Mouse (Mus musculus) layer of hippocampus, adult 8-10 months (tissue): Measurements from ENCODE around the gene Golt1a. TPM values are rescaled to one million over a fixed set of nuclear protein-coding genes. Genes with fewer than 3 reads are reported as not detected.

Experiments used
- DNase-seq, 2 experiments: peaks; one replicate each; pipeline ENCODE4 v3.0.0; 2022; ENCODE audit warnings: low spot score in 2 of 2
- total RNA-seq, 4 experiments: library from RNA; stranded (reverse); gene quantifications; 2 replicates each; pipeline ENCODE4 v1.2.4; 2022

The Golt1a gene
- total RNA-seq, result not detected

GRCm38 (mm10) chr1:133309652-133310267 lies at the start of gene Golt1a:
Golt1a (plus strand) TSS chr1:133309800.
- no peak for DNase-seq

GRCm38 (mm10) chr1:133262628-133263027 lies 47.0 kb upstream of the Golt1a start:
- DNase-seq, result no peak

GRCm38 (mm10) chr1:133263134-133263533 lies 46.5 kb upstream of the Golt1a start:
- no peak for DNase-seq

GRCm38 (mm10) chr1:133264367-133264766 lies 45.2 kb upstream of the Golt1a start:
- DNase-seq, result no peak

GRCm38 (mm10) chr1:133265114-133265766 lies 44.4 kb upstream of the Golt1a start:
- no peak for DNase-seq

GRCm38 (mm10) chr1:133267094-133267493 lies 42.5 kb upstream of the Golt1a start:
- no peak for DNase-seq

GRCm38 (mm10) chr1:133267813-133268492 lies 41.6 kb upstream of the Golt1a start:
- DNase-seq, result peak; percentile 36 to 41

GRCm38 (mm10) chr1:133268503-133268902 lies 41.1 kb upstream of the Golt1a start:
- no peak for DNase-seq

- no peak for DNase-seq
These were observed 39.3 kb upstream of the Golt1a start for GRCm38 (mm10) chr1:133270336-133270735.

- no peak for DNase-seq
These were observed 35.4 kb upstream of the Golt1a start for GRCm38 (mm10) chr1:133274163-133274562.

GRCm38 (mm10) chr1:133276983-133277382 lies 32.6 kb upstream of the Golt1a start:
- no peak for DNase-seq

GRCm38 (mm10) chr1:133278539-133278938 lies 31.1 kb upstream of the Golt1a start:
- DNase-seq, result no peak

- no peak for DNase-seq
These were observed 30.5 kb upstream of the Golt1a start for GRCm38 (mm10) chr1:133278946-133279631.

GRCm38 (mm10) chr1:133279632-133280093 lies 29.9 kb upstream of the Golt1a start:
- peak; percentile 38 to 55 for DNase-seq

GRCm38 (mm10) chr1:133280537-133280936 lies 29.1 kb upstream of the Golt1a start:
- DNase-seq, result no peak

GRCm38 (mm10) chr1:133285907-133286306 lies 23.7 kb upstream of the Golt1a start:
- DNase-seq, result no peak

GRCm38 (mm10) chr1:133287051-133287450 lies 22.5 kb upstream of the Golt1a start:
- peak; percentile 32 to 50 for DNase-seq

GRCm38 (mm10) chr1:133287880-133288279 lies 21.7 kb upstream of the Golt1a start:
- DNase-seq, result no peak

- DNase-seq, result no peak
These were observed 17.7 kb upstream of the Golt1a start for GRCm38 (mm10) chr1:133291888-133292287.

GRCm38 (mm10) chr1:133292608-133293007 lies 17.0 kb upstream of the Golt1a start:
- no peak for DNase-seq

GRCm38 (mm10) chr1:133296376-133296775 lies 13.2 kb upstream of the Golt1a start:
- DNase-seq, result no peak

- no peak for DNase-seq
These were observed 10.8 kb upstream of the Golt1a start for GRCm38 (mm10) chr1:133298816-133299215.
